Mouse (Mus musculus): ENCODE measurements at regions not wholly inside any gene's neighbourhood (a gene's known extent, or its start where the extent isn't known, plus 50 kb on each side); places are given as distances from the start of the nearest gene placed in this dataset.

GRCm38 (mm10) chr2:159163985-159164384 lies 369.4 kb downstream of the Dhx35 start:
- peak; percentile 40 to 55 for DNase-seq

- DNase-seq, result peak; percentile 54 to 62
These were observed 374.0 kb downstream of the Dhx35 start for GRCm38 (mm10) chr2:159168553-159169064.

DNA sequence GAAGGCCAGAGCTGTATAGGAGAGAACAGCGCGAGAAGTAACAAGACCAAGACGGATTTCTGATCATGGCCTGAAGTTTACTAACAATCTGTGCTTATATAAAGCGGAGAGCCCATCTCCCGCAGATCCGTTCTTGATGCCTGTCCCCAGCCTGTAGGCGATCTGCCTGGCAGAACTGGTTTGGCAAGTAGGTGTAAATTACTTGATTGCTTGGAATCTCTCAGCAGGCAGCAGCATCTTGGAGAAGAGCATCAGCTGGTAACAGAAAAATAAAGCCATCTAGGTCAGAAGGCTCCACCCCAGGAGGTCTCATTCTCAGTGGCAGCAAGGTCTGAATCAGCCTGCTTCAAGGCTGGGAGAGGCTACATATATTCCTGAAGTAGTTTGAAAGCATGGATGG lies 401.5 kb downstream of the Dhx35 start:
- DNase-seq, result no peak

GRCm38 (mm10) chr2:159232266-159232665 lies 437.7 kb downstream of the Dhx35 start:
- DNase-seq, result no peak

DNA sequence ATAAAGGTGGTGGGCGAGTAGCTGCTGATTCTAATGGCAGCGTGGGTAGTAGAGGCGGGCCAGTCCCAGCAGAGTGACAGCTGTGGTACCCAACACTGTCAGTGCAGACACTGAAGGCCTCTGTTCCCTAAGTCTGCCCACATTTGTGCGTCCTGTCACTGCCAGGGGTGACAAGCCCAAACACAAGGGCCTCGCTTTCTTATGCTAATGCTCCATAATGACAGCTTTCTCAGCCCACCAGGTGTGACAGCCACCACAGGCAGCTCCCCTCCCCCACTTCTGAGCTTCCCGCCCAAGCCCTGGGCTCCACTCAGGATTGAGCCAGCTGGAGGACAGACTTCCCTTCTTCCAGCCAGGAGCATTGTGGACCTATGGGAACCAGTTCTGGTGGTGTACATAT lies 440.4 kb downstream of the Dhx35 start:
- no peak for DNase-seq

DNA sequence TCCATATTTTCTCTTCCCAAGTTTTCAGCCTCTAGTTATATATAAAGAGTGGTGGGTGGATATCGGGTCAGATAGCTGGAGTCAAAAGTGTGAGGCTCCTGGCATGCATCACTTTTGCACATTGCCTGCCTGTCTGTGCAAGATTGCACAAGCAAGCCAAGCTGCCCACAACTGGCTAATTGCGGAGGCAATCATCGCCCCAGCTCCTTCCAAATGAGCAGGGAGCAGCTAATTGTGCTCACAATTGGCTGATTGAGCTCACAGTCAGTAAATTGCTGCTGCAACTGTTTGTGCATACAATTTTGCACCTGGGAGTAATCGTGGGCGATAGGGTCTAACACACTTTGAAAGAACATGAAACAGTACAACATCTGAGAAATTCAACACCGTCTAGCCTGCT lies 455.5 kb downstream of the Dhx35 start:
- no peak for DNase-seq

GRCm38 (mm10) chr2:159250993-159251665 lies 456.5 kb downstream of the Dhx35 start:
- no peak for DNase-seq

GRCm38 (mm10) chr2:159270221-159271080 lies 475.8 kb downstream of the Dhx35 start:
- DNase-seq, result no peak

- DNase-seq, result no peak
These were observed 484.3 kb downstream of the Dhx35 start for GRCm38 (mm10) chr2:159278896-159279295.

- DNase-seq, result no peak
These were observed 487.1 kb downstream of the Dhx35 start for GRCm38 (mm10) chr2:159281558-159282320.

GRCm38 (mm10) chr2:159284100-159284499 lies 489.5 kb downstream of the Dhx35 start:
- DNase-seq, result no peak

- no peak for DNase-seq
These were observed 490.1 kb downstream of the Dhx35 start for GRCm38 (mm10) chr2:159284525-159285189.

GRCm38 (mm10) chr2:159287996-159288563 lies 493.5 kb downstream of the Dhx35 start:
- no peak for DNase-seq

DNA sequence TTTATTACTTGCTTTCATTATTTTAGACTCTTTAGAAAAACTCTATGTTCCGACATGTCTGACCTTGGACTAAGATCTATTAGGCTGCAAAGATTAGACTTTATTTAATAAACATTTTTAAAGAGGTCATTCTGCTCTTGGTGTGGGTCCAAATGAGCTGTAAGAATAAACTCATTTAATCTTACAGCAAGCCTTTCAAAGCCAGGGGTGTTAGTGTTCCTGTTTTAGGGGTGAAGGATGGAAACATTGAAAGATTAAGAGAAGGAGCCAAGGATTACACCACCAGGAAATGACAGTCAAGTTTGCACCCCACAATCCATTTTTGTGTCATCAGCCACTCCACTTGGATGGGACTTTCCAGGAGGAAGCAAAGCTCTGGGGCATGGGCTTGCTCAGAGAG lies 495.5 kb downstream of the Dhx35 start:
- no peak for DNase-seq

DNA sequence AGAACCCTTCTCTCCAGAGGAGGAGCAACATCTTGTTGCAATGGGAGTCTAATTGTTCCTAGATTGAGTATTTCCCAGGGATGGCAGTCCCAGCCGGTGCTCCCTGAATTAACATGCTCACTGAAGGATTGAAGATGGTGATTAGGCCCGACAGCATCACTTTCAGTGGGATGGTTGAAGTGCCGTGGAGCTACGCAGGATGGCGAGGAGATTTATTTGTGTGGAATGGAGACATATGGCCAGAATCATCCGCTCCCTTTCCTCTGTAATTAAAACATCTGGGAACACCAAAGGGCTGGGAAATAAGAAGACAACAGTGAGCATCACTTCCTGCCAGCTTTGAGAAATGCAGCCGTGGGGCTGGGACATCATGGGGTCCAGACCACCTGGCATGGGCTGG lies 512.4 kb downstream of the Dhx35 start:
- no peak for DNase-seq

DNA sequence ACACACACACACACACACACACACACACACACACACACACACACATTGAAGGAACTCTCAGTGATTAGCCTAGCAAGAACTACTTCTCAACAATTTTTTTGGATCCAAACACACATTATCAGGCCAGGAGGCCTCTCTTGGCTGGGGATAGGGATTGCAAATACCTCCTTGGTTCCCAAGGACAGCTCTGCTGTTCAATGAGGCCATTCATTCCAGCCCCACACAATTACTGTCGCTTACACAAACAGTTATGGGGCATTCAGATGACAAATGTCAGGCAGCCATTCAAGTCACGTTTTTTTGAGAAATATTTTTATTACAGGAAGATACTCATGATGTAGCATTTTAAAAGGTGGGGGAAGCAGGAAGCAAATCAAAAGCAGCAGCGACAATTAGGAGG lies 540.1 kb downstream of the Dhx35 start:
- no peak for DNase-seq

- DNase-seq, result no peak
These were observed 542.0 kb downstream of the Dhx35 start for GRCm38 (mm10) chr2:159336646-159337045.

GRCm38 (mm10) chr2:159343624-159344560 lies 549.3 kb downstream of the Dhx35 start:
- DNase-seq, result no peak

- no peak for DNase-seq
These were observed 559.6 kb downstream of the Dhx35 start for GRCm38 (mm10) chr2:159354247-159354646.

- peak; percentile 3 to 39 for DNase-seq
These were observed 561.9 kb downstream of the Dhx35 start for GRCm38 (mm10) chr2:159356503-159356902.

DNA sequence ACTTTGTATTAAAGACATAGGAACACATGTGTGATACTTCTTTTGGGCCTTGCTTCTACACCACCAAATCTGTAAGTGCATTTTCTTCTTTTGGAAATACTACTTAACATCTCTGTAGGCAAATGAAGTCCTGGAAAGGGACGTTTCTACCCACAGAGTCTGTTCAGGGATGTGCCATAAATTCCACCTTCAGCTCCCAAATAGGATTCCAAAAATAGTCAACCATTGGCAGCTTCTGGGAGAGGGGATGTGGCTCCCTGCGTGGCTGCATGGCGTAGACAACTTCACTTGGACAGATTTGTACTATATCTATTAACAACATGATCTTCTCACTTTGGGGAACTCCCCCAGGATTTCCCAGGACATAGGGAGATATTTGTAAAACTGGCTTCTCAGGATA lies 566.8 kb downstream of the Dhx35 start:
- DNase-seq, result no peak
